Mouse (Mus musculus) R1 (cell line): Measurements from ENCODE around the gene Stac3.

ENCODE experiments used
- DNase-seq: peaks from one replicate; pipeline ENCODE4 v3.0.0-alpha.2; 2018; ENCODE audit warnings: low read depth, low spot score

The Stac3 gene

GRCm38 (mm10) chr10:127522088-127522581 lies 20.6 kb downstream of the Stac3 start, which contains the start of gene Shmt2:
Gene Shmt2, minus strand, starts transcription at chr10:127522444.
- DNase-seq: peak; percentile 96

DNA sequence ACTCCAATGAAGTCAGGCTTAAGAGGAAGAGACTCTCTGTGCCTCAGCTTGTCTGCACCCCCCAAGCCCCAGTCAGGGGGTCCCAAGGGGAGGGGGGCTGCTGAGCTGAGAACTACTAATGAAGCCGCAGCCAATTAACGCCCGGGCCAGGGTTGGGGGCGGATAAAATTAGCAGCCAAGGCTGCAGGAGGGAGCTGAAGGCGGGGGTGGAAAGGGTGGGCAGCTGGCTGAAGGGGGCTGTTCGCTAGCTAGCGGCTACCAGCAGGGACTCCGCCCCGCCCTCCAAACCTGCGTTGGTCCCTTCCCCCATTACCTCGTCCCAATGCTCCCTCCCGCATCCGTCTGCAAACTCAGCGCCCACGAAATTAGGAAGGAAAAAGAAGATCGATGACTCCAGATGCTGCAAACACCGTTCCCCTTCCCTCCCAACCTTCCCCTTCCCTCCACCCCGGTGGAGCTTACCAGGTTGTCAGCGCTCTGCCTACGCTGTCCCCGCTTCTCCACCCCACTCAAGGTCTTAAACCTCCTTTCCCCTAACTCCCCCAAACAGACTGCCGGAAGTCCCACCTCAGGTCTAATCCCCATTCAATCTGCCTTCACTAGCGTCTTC lies 23.3 kb downstream of the Stac3 start:
- no peak for DNase-seq

DNA sequence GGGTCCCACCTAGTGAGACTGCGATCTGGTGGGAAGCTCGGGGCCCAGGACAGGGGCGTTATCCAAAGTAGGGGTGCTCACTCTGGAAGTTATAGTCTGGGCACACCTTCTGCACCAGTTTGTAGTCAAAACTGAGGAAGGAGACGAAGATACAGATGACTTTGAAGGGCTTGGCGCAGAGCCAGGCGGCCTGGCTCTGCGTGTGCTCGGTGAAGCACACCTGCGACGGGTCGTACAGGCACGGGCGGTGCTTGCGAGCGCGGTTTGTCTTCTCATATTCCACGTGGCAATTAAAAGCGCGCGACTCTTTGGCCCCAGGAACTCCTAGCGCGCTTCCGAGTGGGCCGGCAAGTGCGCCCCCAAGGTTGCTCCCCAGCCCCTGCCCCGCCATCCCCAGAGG lies 24.6 kb downstream of the Stac3 start:
- peak; percentile 31 for DNase-seq

- DNase-seq: peak; percentile 59
Observed at GRCm38 (mm10) chr10:127526681-127527080, 25.2 kb downstream of the Stac3 start.

DNA sequence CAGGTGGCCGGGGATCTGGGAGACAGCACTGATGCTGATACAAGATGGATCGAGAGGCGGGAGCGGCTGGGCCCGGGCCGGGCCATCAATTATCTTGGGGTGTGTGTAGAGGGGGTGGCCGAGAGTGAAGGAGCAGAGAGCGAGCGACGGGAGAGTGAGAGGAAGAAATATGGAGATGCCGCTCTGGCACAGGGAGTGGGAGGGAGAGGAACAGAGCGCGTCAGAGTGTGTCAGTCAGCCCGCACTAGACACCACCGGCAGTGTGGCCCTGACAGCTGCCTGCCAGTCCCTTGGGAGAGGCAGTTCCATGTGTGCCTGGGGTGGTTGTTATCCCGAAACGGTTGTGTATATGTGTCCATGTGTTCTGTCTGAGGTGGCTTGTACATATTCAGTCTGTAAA lies 26.0 kb downstream of the Stac3 start:
- DNase-seq: no peak

DNA sequence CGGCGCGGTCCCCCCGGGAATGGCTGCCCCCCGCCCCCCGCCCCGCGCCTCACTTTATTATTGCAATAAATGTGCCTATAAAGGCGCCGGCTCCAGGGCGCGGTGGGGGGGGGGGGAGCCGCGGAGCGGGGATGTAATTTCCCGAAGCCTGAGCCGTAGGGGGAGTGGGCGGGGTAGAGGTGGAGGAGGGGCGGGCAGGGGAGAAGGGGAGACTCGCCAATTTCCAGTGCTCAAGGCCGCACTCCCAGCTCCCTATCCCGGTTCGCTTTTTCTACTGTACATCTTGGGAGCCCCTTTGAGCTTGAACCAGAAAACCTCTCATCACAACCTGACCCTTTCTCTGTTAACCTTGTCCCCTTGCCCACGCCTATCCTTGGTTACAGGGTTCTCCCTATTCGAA lies 29.5 kb downstream of the Stac3 start:
- DNase-seq: no peak

DNA sequence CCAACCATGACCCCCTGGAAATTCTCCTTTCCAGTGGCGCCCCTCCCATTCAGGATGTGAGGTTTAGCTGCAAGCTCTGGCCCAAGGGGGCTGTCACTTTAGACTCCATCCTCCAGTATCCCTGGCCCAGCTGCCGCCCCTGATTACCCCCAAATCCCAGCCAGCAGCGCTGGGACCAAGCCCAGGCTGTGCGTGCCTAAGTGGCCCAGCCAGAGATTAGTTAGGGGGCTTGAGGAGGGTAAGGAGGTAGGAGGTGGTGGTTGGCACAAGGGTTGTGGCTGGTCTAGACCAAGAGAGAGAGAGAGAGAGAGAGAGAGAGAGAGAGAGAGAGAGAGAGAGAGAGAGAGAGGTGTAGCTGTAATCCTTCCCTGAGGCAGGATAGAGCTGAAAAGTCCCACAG lies 30.1 kb downstream of the Stac3 start:
- no peak for DNase-seq

- DNase-seq: peak; percentile 63
Observed at GRCm38 (mm10) chr10:127534036-127534928, 32.8 kb downstream of the Stac3 start, which contains the start of gene Nxph4. Gene Nxph4, minus strand, starts transcription at chr10:127534559.

DNA sequence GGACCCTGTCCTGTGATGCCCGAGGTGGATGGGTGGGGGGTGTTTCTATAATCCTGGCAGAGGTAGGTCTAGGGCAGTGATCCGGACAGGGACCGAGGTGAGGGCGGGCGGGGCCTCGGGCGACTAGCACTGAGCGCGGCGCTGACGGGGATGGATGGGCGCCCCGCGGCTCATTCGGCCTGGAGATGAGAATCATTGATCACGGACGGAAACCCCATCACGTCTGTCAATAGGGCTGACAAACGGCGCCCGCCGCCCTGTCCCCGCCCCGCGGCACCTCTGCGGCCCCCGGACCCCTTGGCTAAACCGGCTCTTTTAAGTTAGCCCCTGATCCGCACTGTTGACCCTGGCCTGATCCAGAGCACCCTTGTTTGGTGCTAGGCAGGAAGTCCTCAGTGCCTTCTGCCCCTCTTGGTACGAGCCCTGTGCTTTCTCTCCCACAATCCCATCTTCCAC lies 33.5 kb downstream of the Stac3 start:
- DNase-seq: no peak

DNA sequence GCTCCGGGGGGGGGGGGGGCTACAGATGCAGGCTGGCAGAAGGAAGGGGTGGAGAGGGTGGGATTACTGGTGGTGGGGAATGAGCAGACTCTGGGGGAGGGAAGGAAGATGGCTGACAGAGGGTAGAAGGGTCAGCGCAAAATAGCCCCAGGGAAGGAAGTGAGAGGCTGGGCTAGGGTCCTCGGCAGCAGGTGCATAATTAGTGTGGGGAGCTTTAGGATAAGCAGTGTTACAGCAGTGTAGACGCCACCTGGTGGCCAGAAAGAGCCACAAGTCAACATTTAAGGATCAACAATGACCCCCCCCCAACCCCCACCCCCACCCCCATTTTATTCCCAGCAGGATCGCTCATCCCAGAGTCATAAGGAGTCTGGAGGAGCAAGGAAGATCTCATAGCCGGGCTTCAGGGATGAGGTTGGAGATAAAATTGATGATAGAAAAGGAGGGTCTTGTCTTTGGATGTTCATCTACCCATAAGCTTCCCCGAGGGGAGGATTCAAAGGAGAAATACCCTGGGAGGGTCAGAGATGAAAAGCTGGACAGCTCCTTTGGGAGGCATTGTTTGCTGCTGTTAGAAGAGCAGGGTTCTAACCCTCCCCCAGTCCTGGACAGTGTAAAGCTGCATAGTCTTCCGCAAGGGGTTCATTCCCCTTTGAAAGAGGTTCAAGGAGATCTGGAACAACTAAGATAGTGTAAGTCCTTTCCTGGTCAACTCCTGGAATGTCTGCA lies 35.3 kb downstream of the Stac3 start:
- DNase-seq: peak; percentile 79

- DNase-seq: peak; percentile 82
Observed at GRCm38 (mm10) chr10:127537854-127538583, 36.5 kb downstream of the Stac3 start.

DNA sequence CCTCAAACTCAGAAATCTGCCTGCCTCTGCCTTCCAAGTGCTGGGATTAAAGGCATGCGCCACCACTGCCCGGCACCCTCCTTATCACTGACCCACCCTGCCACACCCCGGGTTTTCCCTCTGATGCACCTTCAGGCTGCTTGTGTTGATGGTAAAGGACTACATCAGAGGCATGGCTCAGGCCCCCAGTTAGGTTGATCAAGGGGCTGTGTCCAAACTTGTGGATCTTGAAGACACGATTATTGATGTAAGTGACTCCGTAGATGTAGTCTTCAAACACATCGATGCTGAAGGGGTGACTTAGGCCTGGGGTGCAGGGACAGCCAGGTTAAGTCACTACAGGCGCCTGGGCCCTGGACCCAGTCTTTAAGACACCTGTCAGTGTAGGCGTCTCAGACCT lies 40.0 kb downstream of the Stac3 start:
- DNase-seq: no peak

DNA sequence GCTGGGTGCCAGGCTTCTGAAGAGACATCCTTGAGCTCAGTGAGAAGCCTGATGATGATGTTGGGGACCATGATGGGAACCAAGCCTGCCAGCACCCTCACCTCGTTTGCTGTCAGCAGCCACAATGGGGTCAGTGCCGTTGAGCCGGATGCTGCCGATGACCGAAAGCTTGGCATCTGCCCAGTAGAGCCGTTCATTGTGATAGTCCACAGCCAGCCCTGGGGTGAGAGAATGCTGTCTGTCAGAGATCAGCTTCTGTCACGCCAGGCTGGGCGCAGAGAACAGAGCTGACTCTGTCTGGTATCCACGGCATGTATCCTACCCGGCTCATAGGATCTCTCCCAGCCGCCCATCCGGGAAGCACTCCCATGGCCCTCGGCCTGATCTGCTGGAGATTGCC lies 40.6 kb downstream of the Stac3 start:
- DNase-seq: no peak

- no peak for DNase-seq
Observed at GRCm38 (mm10) chr10:127542720-127543119, 41.2 kb downstream of the Stac3 start.

- DNase-seq: no peak
Observed at GRCm38 (mm10) chr10:127543916-127544315, 42.4 kb downstream of the Stac3 start.

GRCm38 (mm10) chr10:127544375-127544774 lies 42.9 kb downstream of the Stac3 start:
- DNase-seq: no peak

GRCm38 (mm10) chr10:127546505-127546904 lies 45.0 kb downstream of the Stac3 start:
- DNase-seq: no peak

DNA sequence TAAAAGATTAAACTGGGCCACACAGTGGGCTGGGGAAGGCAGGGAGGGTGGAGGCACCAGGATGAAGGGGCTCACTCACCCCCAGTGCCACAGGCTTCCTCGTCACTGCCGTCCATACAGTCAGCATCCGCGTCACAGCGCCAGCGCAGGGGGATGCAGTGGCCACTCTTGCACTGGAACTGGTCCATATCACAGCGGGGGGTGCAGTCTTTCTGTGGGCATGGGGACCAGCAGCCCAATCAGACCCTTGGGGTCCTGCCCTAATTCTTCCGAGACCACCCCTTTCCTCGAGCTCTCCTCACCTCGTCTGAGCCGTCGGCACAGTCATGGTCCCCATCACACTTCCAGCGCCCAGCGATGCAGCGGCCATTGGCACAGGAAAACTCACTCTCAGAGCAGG lies 46.8 kb downstream of the Stac3 start:
- no peak for DNase-seq

DNA sequence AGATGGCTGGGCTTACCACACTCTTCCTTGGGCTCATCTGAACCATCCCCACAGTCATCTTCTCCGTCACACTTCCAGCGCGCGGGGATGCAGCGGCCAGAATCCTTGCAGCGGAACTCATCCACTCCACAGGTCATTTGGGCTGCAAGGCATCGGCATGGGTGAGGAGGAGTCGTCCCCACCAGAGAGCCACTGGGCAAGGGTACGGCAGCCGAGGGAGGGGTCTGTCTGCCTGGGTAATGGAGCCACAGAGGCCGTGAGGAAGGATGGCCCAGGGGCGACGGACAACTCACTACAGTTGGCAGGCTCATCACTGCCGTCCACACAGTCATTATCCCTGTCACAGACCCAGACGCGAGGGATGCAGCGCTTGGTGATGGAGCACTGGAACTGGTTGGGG lies 48.4 kb downstream of the Stac3 start:
- DNase-seq: no peak

GRCm38 (mm10) chr10:127555703-127556102 lies 54.2 kb downstream of the Stac3 start:
- DNase-seq: peak; percentile 88

DNA sequence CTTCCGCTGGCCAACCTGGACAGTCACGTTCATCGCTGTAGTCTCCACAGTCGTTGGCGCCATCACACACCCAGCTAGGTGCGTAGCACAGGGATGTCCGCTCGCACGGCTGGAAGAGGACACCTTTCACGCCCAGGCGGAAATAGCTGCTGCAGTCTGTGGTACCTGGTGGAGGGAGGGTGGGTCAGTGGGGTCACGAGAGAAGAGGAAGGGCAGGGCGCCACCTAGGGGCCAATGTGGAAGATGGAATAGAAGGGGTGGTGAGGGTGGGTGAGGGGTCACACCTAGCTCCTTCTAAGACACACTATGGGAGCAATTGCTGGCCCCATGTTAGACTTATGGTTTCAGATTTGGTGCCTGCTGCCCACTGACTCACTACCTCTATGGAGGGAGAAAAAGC lies 55.9 kb downstream of the Stac3 start:
- DNase-seq: peak; percentile 70
